Mouse (Mus musculus): ENCODE data around the gene Gnai2. TPM values are rescaled to one million over a fixed set of nuclear protein-coding genes. Genes with fewer than 3 reads are reported as not detected.
"Not testable (repeated sequence)": the region's sequence is repeated elsewhere in the genome, so short reads cannot be mapped to it uniquely, and the experiment has no call there.

The Gnai2 gene
- 198 and 273 TPM in 2 replicates for polyA plus RNA-seq (2011; ENCODE audit: insufficient read depth, insufficient read length, low replicate concordance, missing spikeins)

GRCm38 (mm10) chr9:107635279-107636028 lies at the start of gene Gnai2:
Gnai2 (minus strand) TSS chr9:107635367.
- H3K27ac ChIP-seq (ENCODE audit: control insufficient read depth, insufficient read depth, low read depth, low read length, poor library complexity) = peak within 1 kb of the TSS; percentile 96
- peaks cover 4% of the 10 kb centered on the region; the same call in 1 of the 2 replicates for H3K4me1 ChIP-seq (ENCODE audit: control insufficient read depth, insufficient read depth, low read length)
- TF ChIP-seq CTCF (IDR thresholded peaks at IDR 0.05; ENCODE audit: control insufficient read depth, insufficient read depth, low read length) (no peak), POLR2A (IDR thresholded peaks at IDR 0.05; ENCODE audit: borderline replicate concordance, control insufficient read depth, low read depth, low read length) (peak; percentile 85)
- H3K4me3 ChIP-seq (replicated peaks; ENCODE audit: control insufficient read depth, low read depth, low read length) = peak within 1 kb of the TSS; percentile 85
- WGBS = 2% methylated on average over 38 of the region's 38 CpGs

DNA sequence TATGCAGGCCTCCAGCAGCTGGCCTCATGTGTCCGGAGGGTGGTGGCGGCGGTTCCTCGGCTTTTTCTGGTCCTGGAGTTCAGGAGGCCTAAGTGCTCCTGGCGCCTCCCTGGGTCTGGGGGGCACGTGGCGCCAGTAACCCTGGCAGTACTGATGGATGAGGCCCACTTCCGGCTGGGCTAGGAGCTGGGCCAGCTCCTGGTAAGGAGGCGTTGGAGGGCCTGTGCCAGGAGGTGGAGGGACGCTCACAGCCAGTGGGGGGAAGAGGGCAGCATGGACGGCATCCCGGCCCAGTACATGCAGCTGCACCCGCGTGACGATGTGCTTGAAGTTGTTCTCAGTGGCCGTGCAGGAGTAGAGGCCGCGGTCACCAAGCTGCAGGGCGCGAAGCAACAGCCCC lies 47.2 kb upstream of the Gnai2 start:
- TF ChIP-seq CTCF (IDR thresholded peaks at IDR 0.05; ENCODE audit: control insufficient read depth, insufficient read depth, low read length) = no peak
- no peak for TF ChIP-seq POLR2A (IDR thresholded peaks at IDR 0.05; ENCODE audit: borderline replicate concordance, control insufficient read depth, low read depth, low read length)
- Histone ChIP-seq H3K27ac (ENCODE audit: control insufficient read depth, insufficient read depth, low read depth, low read length, poor library complexity) (no peak overlapping the region), H3K4me3 (replicated peaks; ENCODE audit: control insufficient read depth, low read depth, low read length) (no peak overlapping the region), H3K4me1 (ENCODE audit: control insufficient read depth, insufficient read depth, low read length) (no peaks in the 10 kb centered on the region)
- 85% methylated on average over 20 of the region's 20 CpGs for WGBS

GRCm38 (mm10) chr9:107679501-107679900 lies 44.3 kb upstream of the Gnai2 start, which contains the start of gene Gnat1:
Gnat1 (minus strand) TSS chr9:107679712.
- Histone ChIP-seq H3K4me3 (replicated peaks; ENCODE audit: control insufficient read depth, low read depth, low read length) (no peak within 1 kb of the TSS), H3K27ac (ENCODE audit: control insufficient read depth, insufficient read depth, low read depth, low read length, poor library complexity) (no peak within 1 kb of the TSS), H3K4me1 (ENCODE audit: control insufficient read depth, insufficient read depth, low read length) (peaks cover 2% of the 10 kb centered on the region; the same call in 1 of the 2 replicates)
- TF ChIP-seq POLR2A (IDR thresholded peaks at IDR 0.05; ENCODE audit: borderline replicate concordance, control insufficient read depth, low read depth, low read length) (no peak), CTCF (IDR thresholded peaks at IDR 0.05; ENCODE audit: control insufficient read depth, insufficient read depth, low read length) (no peak)
- 58% methylated on average over 5 of the region's 5 CpGs for WGBS

DNA sequence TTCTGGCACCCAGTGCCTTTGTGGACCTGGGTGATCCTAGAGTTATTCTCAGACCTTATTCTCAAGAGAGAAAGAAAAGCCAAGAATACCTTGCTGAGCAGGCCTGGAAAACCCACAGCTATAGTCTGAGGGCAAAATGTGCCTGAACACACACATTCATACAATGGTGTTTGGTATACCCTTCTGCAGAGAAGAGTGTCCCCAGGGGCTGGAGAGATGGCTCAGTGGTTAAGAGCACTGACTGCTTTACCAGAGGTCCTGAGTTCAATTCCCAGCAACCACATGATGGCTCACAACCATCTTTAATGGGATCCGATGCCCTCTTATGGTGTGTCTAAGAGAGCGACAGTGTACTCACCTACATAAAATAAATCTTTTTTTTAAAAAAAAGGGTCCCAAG lies 43.7 kb upstream of the Gnai2 start:
- WGBS = 88% methylated on average over 2 of the region's 2 CpGs
- no peak for TF ChIP-seq POLR2A (IDR thresholded peaks at IDR 0.05; ENCODE audit: borderline replicate concordance, control insufficient read depth, low read depth, low read length)
- TF ChIP-seq CTCF (IDR thresholded peaks at IDR 0.05; ENCODE audit: control insufficient read depth, insufficient read depth, low read length) = no peak
- H3K4me3 ChIP-seq (replicated peaks; ENCODE audit: control insufficient read depth, low read depth, low read length) = no peak overlapping the region
- H3K27ac ChIP-seq (ENCODE audit: control insufficient read depth, insufficient read depth, low read depth, low read length, poor library complexity) = no peak overlapping the region
- H3K4me1 ChIP-seq (ENCODE audit: control insufficient read depth, insufficient read depth, low read length) = peaks cover 2% of the 10 kb centered on the region; the same call in 1 of the 2 replicates

DNA sequence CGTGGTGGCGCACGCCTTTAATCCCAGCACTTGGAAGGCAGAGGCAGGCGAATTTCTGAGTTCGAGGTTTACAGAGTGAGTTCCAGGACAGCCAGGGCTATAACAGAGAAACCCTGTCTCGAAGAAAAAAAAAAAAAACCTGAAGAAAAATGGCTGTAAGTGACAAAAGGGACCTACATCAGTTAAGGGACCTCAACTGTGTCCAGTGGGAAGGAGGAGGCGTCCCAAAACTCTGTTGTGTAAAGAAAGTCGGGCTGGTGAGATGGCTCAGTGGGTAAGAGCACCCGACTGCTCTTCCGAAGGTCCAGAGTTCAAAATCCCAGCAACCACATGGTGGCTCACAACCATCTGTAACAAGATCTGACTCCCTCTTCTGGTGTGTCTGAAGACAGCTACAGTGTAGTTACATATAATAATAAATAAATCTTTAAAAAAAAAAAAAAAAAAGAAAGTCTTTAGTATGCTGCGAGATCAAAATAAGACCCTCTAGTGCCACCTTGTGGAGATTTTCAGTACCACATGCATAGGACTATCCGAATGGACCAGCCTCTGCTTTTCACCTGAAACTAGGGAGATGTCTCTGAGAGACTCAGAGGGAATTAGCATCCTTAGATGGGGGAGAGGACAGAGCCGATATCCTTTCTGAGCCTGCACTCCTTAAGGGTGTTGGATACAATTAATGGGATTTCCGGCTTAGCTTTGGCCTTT lies 42.8 kb upstream of the Gnai2 start:
- H3K4me1 ChIP-seq (ENCODE audit: control insufficient read depth, insufficient read depth, low read length); H3K27ac ChIP-seq (ENCODE audit: control insufficient read depth, insufficient read depth, low read depth, low read length, poor library complexity); H3K4me3 ChIP-seq (replicated peaks; ENCODE audit: control insufficient read depth, low read depth, low read length): not testable (repeated sequence)
- 34% methylated on average over 14 of the region's 14 CpGs for WGBS

DNA sequence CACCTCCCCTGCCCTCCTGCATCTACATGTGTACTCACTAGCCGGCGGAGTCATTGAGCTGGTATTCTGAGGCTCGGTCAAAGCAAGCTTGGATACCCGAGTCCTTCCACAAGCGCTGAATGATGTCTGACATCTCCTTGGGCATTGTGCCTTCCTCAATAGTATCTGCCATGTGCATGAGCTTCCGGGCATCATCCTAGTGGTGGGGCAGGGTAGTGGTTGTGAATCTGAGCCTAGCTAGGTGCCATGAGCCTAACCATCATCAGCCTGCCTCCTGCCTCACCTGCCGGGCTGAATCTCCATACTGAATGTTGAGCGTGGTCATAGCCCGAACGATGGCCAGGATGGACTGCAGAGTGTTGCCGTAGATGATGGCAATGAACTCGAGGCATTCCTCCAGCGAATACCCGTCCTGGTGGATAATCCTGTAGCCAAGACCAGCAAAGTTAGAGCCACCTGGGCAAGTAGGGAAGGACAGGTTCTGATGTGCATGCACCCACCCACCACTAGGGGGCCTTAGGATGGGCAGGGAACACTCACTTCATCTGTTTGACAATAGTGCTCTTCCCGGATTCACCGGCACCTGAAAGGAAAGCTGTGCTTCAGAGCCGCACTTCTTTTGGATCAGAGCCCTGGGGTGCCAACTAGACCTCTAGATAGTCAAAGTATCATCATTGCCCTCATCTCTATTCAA lies 42.1 kb upstream of the Gnai2 start:
- TF ChIP-seq POLR2A (IDR thresholded peaks at IDR 0.05; ENCODE audit: borderline replicate concordance, control insufficient read depth, low read depth, low read length) = no peak
- TF ChIP-seq CTCF (IDR thresholded peaks at IDR 0.05; ENCODE audit: control insufficient read depth, insufficient read depth, low read length) = peak; percentile 92
- H3K4me3 ChIP-seq (replicated peaks; ENCODE audit: control insufficient read depth, low read depth, low read length) = no peak overlapping the region
- peaks cover 2% of the 10 kb centered on the region; the same call in 1 of the 2 replicates for H3K4me1 ChIP-seq (ENCODE audit: control insufficient read depth, insufficient read depth, low read length)
- H3K27ac ChIP-seq (ENCODE audit: control insufficient read depth, insufficient read depth, low read depth, low read length, poor library complexity) = no peak overlapping the region
- WGBS = 19% methylated on average over 17 of the region's 17 CpGs

GRCm38 (mm10) chr9:107676302-107676701 lies 41.1 kb upstream of the Gnai2 start:
- no peak overlapping the region for H3K27ac ChIP-seq (ENCODE audit: control insufficient read depth, insufficient read depth, low read depth, low read length, poor library complexity)
- peaks cover 2% of the 10 kb centered on the region; the same call in 1 of the 2 replicates for H3K4me1 ChIP-seq (ENCODE audit: control insufficient read depth, insufficient read depth, low read length)
- no peak overlapping the region for H3K4me3 ChIP-seq (replicated peaks; ENCODE audit: control insufficient read depth, low read depth, low read length)
- TF ChIP-seq CTCF (IDR thresholded peaks at IDR 0.05; ENCODE audit: control insufficient read depth, insufficient read depth, low read length) = no peak
- TF ChIP-seq POLR2A (IDR thresholded peaks at IDR 0.05; ENCODE audit: borderline replicate concordance, control insufficient read depth, low read depth, low read length) = no peak
- WGBS = 2% methylated on average over 25 of the region's 25 CpGs

Measured in bone marrow, adult 2 months (tissue).